Mouse (Mus musculus): Measurements from ENCODE around the gene Tmem144.

Tmem144 gene

GRCm38 (mm10) chr3:79852654-79853166 lies at the start of gene Tmem144:
Gene Tmem144 (minus strand): TSS chr3:79852773.
- no peak for DNase-seq (ENCODE audit: low read depth, low spot score)

GRCm38 (mm10) chr3:79901734-79902133 lies 49.2 kb upstream of the Tmem144 start:
- no peak for DNase-seq (ENCODE audit: low read depth, low spot score)

- no peak for DNase-seq (ENCODE audit: low read depth, low spot score)
Observed at GRCm38 (mm10) chr3:79901321-79901720, 48.7 kb upstream of the Tmem144 start.

- no peak for DNase-seq (ENCODE audit: low read depth, low spot score)
Observed at GRCm38 (mm10) chr3:79900502-79900901, 47.9 kb upstream of the Tmem144 start.

GRCm38 (mm10) chr3:79899906-79900305 lies 47.3 kb upstream of the Tmem144 start:
- no peak for DNase-seq (ENCODE audit: low read depth, low spot score)

- no peak for DNase-seq (ENCODE audit: low read depth, low spot score)
Observed at GRCm38 (mm10) chr3:79898514-79898913, 45.9 kb upstream of the Tmem144 start.

- no peak for DNase-seq (ENCODE audit: low read depth, low spot score)
Observed at GRCm38 (mm10) chr3:79897534-79898370, 45.2 kb upstream of the Tmem144 start.

- DNase-seq (ENCODE audit: low read depth, low spot score) = no peak
Observed at GRCm38 (mm10) chr3:79887966-79888365, 35.4 kb upstream of the Tmem144 start.

- DNase-seq (ENCODE audit: low read depth, low spot score) = peak; percentile 27
Observed at GRCm38 (mm10) chr3:79887161-79887855, 34.7 kb upstream of the Tmem144 start.

- peak; percentile 9 for DNase-seq (ENCODE audit: low read depth, low spot score)
Observed at GRCm38 (mm10) chr3:79886357-79887091, 34.0 kb upstream of the Tmem144 start.

- peak; percentile 70 for DNase-seq (ENCODE audit: low read depth, low spot score)
Observed at GRCm38 (mm10) chr3:79885686-79886356, 33.2 kb upstream of the Tmem144 start.

GRCm38 (mm10) chr3:79884761-79885189 lies 32.2 kb upstream of the Tmem144 start:
- DNase-seq (ENCODE audit: low read depth, low spot score) = peak; percentile 77

- DNase-seq (ENCODE audit: low read depth, low spot score) = peak; percentile 23
Observed at GRCm38 (mm10) chr3:79884305-79884704, 31.7 kb upstream of the Tmem144 start, which contains the start of gene Fam198b. Gene Fam198b (plus strand): TSS chr3:79884533.

- DNase-seq (ENCODE audit: low read depth, low spot score) = peak; percentile 36
Observed at GRCm38 (mm10) chr3:79883092-79883491, 30.5 kb upstream of the Tmem144 start.

GRCm38 (mm10) chr3:79881645-79882044 lies 29.1 kb upstream of the Tmem144 start:
- no peak for DNase-seq (ENCODE audit: low read depth, low spot score)

- DNase-seq (ENCODE audit: low read depth, low spot score) = no peak
Observed at GRCm38 (mm10) chr3:79879246-79879645, 26.7 kb upstream of the Tmem144 start.

GRCm38 (mm10) chr3:79878350-79878749 lies 25.8 kb upstream of the Tmem144 start:
- DNase-seq (ENCODE audit: low read depth, low spot score) = no peak

GRCm38 (mm10) chr3:79875471-79875870 lies 22.9 kb upstream of the Tmem144 start:
- DNase-seq (ENCODE audit: low read depth, low spot score) = no peak

GRCm38 (mm10) chr3:79867121-79867709 lies 14.6 kb upstream of the Tmem144 start:
- DNase-seq (ENCODE audit: low read depth, low spot score) = no peak

- DNase-seq (ENCODE audit: low read depth, low spot score) = no peak
Observed at GRCm38 (mm10) chr3:79866526-79866925, 14.0 kb upstream of the Tmem144 start.

- no peak for DNase-seq (ENCODE audit: low read depth, low spot score)
Observed at GRCm38 (mm10) chr3:79866089-79866488, 13.5 kb upstream of the Tmem144 start.

Data from forelimb bud, embryonic 11.5 days (tissue).